Mouse (Mus musculus) urinary bladder, adult 2 months (tissue): ENCODE data around the gene Tgfb2. TPM values are rescaled to one million over a fixed set of nuclear protein-coding genes. Genes with fewer than 3 reads are reported as not detected.

Experiments used
- DNase-seq: peaks from one replicate; pipeline ENCODE4 v3.0.0; 2022; ENCODE audit warnings: low spot score
- polyA plus RNA-seq: library from polyadenylated mRNA; depleted of rRNA; stranded (reverse); fragments of >200 nt; gene quantifications from 2 replicates; pipeline ENCODE4 v1.2.3, GENCODE M21; 2012

Tgfb2 gene
- polyA plus RNA-seq, 1 experiment: 6.1 TPM

DNA sequence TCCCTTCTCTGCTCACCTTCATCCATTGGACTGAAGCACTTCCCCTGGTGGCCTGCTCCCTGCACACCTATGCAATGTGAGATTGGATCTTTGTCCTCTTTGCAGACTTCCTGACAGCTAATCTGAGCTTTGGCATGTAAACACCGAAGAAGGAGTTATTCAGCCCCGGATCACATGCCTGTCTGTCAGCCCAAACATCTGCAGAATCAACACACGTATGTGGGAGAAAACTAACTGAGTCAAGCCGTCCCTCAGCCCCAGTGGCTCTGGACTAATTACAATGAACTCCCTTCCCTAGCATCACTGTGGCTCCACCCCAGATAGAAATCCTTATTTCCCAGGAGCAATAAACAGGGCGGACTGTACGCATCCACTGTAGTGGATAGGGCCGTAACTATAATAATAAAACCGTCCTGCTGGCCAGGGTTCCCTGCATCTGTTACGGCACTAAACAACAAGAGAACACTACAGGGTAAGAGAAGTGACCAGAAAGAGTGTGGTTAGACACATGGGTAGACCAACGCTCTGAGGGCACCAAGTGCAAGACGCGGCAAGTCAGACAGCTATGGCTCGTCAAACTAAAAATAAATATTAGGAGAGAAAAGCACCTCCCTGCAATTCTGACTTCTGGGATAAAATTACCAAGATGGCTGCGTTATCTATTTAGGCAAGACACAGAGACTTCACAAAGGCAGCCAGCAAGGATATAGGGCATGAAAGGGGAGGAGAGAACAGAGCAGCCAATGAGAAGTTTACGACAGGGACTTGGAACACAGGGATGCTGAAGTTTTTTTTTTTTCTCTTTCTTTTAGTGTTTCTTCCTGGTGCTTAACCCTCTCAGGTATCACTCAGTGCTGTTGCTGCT, 3.2 kb downstream of the Tgfb2 start:
- DNase-seq: no peak

GRCm38 (mm10) chr1:186701206-186701905, 4.4 kb downstream of the Tgfb2 start:
- no peak for DNase-seq

- no peak for DNase-seq
These were observed 5.3 kb downstream of the Tgfb2 start for GRCm38 (mm10) chr1:186700496-186700895.

DNA sequence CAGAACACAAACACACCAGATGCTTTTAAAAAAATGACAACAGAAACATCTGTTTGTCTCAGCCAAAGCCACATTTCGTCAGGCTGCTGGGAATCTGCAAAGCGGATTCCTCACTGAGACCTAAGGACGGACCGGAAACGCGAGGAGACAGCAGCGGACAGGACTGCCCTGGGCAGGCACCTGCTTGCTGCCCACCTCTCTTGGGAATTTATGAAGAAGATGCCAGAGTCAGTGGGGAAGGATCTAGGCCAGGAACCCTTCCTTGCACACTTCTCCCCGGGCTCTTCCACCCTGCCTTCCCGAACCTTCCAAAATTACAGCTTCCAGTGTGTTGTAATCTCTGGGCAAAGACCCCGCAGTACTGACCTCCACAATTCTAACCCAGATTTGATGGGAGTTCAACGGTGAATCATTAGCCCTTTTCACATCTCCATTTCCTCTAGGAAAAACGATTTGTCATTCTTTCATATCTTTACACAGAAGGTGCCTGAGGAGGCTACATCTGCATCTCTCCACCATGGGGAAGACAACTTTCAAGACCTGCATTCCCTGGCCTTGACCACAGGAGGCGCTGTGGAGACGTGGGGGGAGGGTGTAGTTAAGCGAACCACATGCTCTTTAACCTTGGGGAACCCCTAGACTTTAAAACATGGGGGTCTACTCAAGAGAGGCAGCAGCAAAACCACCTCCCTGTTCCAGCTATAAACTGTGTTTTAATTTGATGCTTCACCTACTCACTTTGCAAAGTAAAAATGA, 7.0 kb downstream of the Tgfb2 start:
- DNase-seq: no peak

GRCm38 (mm10) chr1:186696231-186696630, 9.6 kb downstream of the Tgfb2 start:
- DNase-seq: no peak

- no peak for DNase-seq
These were observed 10.4 kb downstream of the Tgfb2 start for GRCm38 (mm10) chr1:186695361-186695760.

DNA sequence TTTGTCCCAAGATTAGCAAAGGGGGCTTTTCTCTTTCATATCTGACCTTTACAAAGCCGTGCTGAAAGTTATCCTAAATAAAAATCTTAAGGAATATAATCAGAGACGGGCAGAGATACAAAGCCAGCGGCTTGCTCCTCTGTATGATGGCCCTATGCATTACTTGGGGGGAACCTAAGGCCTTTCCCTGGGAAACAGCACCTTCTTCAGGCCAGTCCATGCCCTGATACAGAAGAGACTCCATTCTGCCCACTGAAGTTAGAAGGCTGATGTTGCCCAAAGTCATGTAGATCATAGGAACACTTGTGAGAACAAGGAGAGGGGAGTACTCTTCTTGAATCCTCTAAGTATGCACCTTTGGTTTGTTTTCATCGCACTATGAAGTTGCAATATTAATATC, 13.4 kb downstream of the Tgfb2 start:
- no peak for DNase-seq

GRCm38 (mm10) chr1:186691708-186692107, 14.1 kb downstream of the Tgfb2 start:
- no peak for DNase-seq

GRCm38 (mm10) chr1:186684041-186684440, 21.7 kb downstream of the Tgfb2 start:
- DNase-seq: no peak

- DNase-seq: no peak
These were observed 23.2 kb downstream of the Tgfb2 start for GRCm38 (mm10) chr1:186682606-186683005.

DNA sequence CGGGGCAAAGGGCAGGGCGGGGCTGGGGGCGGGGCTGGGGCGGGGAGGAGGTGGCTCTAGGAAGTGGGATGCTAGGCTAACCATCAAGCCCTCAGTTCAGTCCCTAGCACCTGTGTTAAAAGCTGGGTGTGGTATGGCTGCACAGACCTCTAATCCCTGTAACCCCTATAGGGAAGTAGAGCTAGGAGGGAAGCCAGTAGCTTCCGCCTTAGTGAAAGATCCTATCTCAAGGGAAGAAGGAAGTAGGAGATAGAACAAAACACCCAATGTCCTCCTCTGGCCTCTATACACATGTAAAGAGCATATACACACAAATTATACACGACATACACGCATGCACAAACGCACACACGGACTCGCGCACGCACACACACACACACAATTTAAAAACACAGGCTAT, 28.2 kb downstream of the Tgfb2 start:
- DNase-seq: no peak

GRCm38 (mm10) chr1:186676199-186676598, 29.6 kb downstream of the Tgfb2 start:
- no peak for DNase-seq

GRCm38 (mm10) chr1:186675263-186675662, 30.5 kb downstream of the Tgfb2 start:
- no peak for DNase-seq

- no peak for DNase-seq
These were observed 31.2 kb downstream of the Tgfb2 start for GRCm38 (mm10) chr1:186674621-186675020.

DNA sequence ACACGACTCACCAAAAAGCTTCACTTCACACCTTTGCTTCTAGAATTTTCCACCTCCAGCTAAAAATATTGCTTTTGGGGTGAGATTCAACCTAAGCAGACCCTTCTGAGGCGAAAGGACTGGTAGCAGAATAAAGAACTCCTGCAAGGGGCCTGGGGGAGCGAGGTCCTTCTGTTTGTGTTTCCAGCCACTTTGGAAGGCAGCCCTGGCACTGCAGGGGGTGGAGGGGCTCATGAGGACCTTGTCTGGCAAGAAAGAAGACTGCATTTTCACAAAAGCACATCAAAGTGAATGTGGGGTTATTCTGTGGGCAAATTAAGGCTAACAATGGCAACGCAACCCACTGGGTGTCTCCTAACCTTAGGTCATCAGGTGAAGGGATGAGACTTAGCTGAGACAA, 32.6 kb downstream of the Tgfb2 start:
- no peak for DNase-seq

DNA sequence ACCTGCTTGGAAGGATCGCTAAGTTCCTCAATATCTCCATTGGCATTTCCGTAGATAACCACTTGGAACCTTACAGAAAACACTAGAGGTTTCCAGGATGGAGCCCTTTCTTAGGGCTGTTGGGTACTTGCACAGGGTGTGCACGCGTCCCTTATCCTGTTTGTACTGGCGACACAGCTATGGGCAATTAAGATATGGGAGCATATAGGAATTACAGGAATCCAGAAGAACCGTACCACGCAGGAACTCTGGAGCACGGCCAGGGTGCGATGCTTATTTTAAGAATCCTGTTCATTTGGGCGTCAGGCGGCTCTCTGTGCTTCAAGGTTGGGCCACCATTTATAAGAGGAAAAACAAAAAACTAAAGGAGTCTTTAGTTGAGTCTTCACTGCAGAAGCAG, 42.4 kb downstream of the Tgfb2 start:
- DNase-seq: no peak

DNA sequence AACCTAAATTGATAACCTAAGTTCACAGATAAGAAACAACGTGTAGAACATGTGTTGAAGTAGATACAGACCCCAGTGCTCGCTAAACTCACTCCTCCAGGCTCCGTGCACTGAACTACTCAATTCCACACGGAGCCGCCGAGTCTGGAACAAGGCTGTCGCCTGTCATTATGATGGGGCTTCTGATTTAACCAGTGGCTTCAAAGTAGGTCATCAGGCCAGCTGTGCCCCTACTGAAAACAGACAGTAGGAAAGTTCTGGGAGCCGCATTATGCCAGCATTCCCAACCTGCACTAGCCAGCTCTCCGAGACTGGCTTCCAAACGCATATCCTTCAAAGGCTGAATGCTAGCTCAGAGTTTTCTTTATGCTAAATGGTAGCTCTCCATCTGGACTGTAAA, 42.8 kb downstream of the Tgfb2 start:
- no peak for DNase-seq

DNA sequence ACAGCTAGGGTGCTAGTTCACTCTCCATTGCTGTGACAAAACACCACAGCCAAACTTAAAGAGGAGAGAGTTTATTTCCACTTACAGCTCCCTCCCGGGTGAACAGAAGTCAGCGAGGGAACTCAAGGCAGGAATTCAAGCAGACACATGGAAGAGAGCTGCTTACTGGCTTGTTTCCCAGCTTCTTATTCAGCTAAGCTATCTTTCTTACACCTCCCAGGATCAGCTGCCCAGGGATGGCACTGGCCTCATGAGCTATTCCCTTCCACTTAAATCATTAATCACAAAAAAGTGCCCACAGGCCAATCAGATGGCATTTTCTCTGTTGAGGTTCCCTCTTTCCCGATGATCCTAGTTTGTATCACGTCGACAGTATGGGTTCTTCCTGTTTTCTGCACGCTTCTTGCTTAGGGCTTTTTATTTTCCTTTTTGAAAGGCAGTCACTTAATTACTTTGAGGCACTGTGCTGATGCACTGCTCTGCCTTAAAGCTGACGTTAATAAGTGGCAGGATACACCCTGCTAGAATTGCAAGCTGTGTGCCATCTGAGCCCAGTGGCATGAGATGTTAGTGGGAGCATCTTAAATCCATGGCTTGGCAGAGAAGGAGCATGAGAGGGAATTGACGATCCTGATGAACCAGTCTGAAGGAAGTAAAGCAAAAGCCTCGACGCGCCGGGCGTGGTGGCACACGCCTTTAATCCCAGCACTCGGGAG, 44.4 kb downstream of the Tgfb2 start:
- DNase-seq: no peak

DNA sequence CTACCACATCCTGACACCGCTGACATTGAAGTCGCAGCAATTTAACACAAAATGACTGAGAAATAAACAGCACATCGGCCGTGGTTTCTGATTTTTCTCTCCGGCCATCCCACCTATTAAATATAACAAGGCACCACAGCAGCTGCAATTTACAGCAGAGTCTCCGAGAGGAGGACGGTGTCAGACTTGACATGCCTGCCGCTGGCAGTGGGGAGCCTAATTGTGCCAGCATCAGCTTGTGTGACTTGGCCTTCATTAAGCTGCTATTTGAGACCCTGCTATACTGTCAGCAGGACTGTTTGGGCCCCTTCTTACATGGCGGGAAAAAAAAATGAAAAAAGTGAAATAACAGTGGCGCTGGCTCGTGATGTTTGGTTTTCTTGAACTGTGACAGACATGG, 47.0 kb downstream of the Tgfb2 start:
- no peak for DNase-seq

DNA sequence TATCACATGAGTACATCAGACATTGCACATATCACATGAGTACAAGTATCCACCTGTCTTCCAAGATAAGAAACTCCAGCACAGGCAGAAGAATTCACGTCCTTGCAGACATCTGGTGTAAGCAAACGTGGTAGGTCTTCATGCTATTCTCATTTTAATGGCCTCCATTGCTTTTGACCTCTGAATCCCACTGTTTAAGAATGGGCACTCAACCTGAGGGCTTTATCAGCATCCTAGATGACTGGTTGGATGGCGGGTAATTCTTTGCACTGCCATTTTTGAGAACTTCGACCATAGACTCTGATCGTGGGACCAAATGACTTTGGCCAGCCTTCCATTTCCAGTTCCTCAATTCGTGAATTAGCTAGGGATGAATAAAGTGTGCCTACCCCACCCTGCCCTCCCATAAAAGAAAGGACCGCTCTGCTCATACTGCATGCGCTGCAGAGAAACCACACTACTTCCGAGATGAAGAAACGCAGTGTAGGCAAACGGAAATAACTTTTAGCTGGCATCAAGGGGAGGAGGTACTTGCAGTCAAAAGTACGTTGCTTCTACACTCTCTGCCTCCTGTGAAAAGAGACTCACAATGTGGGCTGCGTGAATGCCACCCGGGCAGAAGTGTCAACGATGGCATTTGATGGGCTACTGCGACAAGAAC, 48.1 kb downstream of the Tgfb2 start:
- no peak for DNase-seq

DNA sequence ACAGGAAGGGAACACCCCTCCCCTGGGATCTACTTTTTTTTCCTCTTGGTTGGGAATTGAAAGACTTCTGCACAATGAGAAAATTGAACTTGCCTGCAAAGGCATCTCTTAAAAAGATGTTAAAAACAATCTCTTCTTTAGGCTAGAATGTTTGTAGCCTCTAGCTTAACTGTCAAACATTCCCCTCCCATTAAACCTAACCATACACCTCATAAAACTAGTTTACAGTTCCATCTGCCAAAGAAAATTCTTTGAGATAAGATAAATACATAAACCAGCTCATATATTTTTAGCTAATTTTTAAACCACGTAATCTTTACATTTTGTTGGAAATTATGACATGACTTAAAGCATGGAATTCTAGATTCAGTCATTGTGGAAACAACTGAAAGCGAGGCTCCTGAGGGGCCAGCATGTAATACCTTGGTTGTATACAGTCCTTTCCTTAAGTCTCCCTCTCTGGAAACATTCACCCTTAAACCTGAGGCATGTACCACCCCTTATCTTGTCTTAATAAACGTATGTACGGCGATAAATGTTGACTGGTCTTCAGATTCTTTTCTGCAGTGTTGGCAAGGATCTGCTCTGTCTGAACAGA, 49.0 kb downstream of the Tgfb2 start:
- no peak for DNase-seq
